Mouse (Mus musculus): ENCODE results near the gene Sult1a1.
"Not testable (repeated sequence)": the region's sequence is repeated elsewhere in the genome, so short reads cannot be mapped to it uniquely, and the experiment has no call there.

The Sult1a1 gene

GRCm38 (mm10) chr7:126696303-126696702 is 20.1 kb upstream of the Sult1a1 start:
- DNase-seq: peak in 1 of 2 experiments; percentile 32

GRCm38 (mm10) chr7:126695631-126696207 is 19.5 kb upstream of the Sult1a1 start, which contains the start of gene Slx1b:
TSS of gene Slx1b (minus strand) at chr7:126695784.
- peak; percentile 94 for DNase-seq

GRCm38 (mm10) chr7:126695210-126695611 is 19.0 kb upstream of the Sult1a1 start, which contains the start of gene Bola2:
TSS of gene Bola2 (plus strand) at chr7:126695401.
- DNase-seq: peak in 1 of 2 experiments; percentile 63

GRCm38 (mm10) chr7:126694441-126695051 is 18.3 kb upstream of the Sult1a1 start:
- peak in 1 of 2 experiments; percentile 20 for DNase-seq

- no peak for DNase-seq
Observed at GRCm38 (mm10) chr7:126693781-126694180, 17.5 kb upstream of the Sult1a1 start.

- peak; percentile 81 to 85 for DNase-seq
Observed at GRCm38 (mm10) chr7:126693256-126693655, 17.0 kb upstream of the Sult1a1 start.

- DNase-seq: no peak
Observed at GRCm38 (mm10) chr7:126692426-126692825, 16.2 kb upstream of the Sult1a1 start.

- DNase-seq: no peak
Observed at GRCm38 (mm10) chr7:126691676-126692075, 15.4 kb upstream of the Sult1a1 start.

GRCm38 (mm10) chr7:126690737-126691136 is 14.5 kb upstream of the Sult1a1 start:
- no peak for DNase-seq

- no peak for DNase-seq
Observed at GRCm38 (mm10) chr7:126689021-126689420, 12.8 kb upstream of the Sult1a1 start.

GRCm38 (mm10) chr7:126688156-126688555 is 11.9 kb upstream of the Sult1a1 start:
- not testable (repeated sequence) for DNase-seq

GRCm38 (mm10) chr7:126681221-126681620 is 5.0 kb upstream of the Sult1a1 start:
- no peak for DNase-seq

- DNase-seq: no peak
Observed at GRCm38 (mm10) chr7:126679683-126680082, 3.5 kb upstream of the Sult1a1 start.

- DNase-seq: no peak
Observed at GRCm38 (mm10) chr7:126678545-126679341, 2.5 kb upstream of the Sult1a1 start.

GRCm38 (mm10) chr7:126676631-126677220 is 494 bp upstream of the Sult1a1 start:
- DNase-seq: no peak

GRCm38 (mm10) chr7:126675104-126675503 is 1.1 kb downstream of the Sult1a1 start:
- no peak for DNase-seq

- no peak for DNase-seq
Observed at GRCm38 (mm10) chr7:126672111-126672510, 4.1 kb downstream of the Sult1a1 start.

- DNase-seq: no peak
Observed at GRCm38 (mm10) chr7:126670152-126670551, 6.1 kb downstream of the Sult1a1 start.

- DNase-seq: no peak
Observed at GRCm38 (mm10) chr7:126668452-126668851, 7.8 kb downstream of the Sult1a1 start.

GRCm38 (mm10) chr7:126667495-126668090 is 8.6 kb downstream of the Sult1a1 start:
- DNase-seq: no peak

- DNase-seq: no peak
Observed at GRCm38 (mm10) chr7:126665269-126665668, 11.0 kb downstream of the Sult1a1 start.

GRCm38 (mm10) chr7:126663646-126664045 is 12.6 kb downstream of the Sult1a1 start:
- DNase-seq: no peak

- no peak for DNase-seq
Observed at GRCm38 (mm10) chr7:126659771-126660170, 16.5 kb downstream of the Sult1a1 start.
